Mouse (Mus musculus): ENCODE results near the gene Coa7. TPM values are rescaled to one million over a fixed set of nuclear protein-coding genes. Genes with fewer than 3 reads are reported as not detected.

The Coa7 gene
- polyA plus RNA-seq, 1 experiment from 2014 or later: 43.1 TPM

DNA sequence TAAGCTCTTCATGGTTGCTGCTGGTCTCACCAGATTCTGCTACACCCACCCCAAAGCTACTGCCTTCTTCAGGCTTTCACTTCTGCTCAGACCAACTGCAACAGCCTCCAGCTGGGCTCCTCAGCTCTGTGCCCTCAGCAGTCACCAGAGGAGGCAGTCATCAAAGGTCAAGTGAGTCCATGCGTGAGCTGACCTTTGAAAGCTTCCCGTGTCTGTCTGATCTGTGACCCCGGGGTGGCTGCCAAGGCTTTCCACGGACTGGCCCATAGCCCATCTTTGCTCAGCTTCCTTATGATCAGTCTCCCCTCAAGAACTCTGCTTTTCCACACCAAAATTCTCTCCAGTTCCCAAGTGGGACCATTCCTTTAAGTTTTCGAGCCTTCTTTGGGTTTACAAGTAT, 41.3 kb downstream of the Coa7 start:
- WGBS: 19% methylated on average over 5 of the region's 5 CpGs

DNA sequence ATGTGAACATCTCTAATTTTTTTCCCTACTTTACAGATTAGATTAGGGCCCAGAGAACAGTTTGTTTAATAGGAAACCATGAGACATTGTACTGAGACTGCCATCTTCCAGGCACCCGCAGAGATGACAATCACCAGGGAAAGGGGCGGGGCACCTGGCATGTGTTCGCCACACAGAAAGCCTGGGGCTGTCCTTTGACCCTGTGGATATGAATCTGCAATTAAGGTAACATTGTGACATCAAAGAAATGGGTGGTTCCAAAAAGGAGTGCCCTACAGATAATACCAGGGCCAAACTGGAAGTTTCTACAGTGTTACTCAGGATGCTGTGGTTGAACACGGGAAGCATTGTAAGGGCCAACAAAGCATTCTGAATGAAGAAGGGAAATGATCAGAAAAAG, 42.5 kb downstream of the Coa7 start:
- Histone ChIP-seq H3K4me1 (replicated peaks; ENCODE audit: control insufficient read depth, insufficient read depth, low read length) (0 out of 2 replicates have a peak, but pooled peaks cover 3% of the 10 kb centered on the region), H3K27me3 (ENCODE audit: control insufficient read depth, insufficient read depth, low read depth, low read length) (no peaks in the 10 kb centered on the region), H3K36me3 (ENCODE audit: control insufficient read depth, insufficient read depth, low read length) (no peaks in the 10 kb centered on the region), H3K27ac (ENCODE audit: low read length) (no peak overlapping the region), H3K9me3 (ENCODE audit: control insufficient read depth, low read length) (no peaks in the 10 kb centered on the region), H3K4me2 (ENCODE audit: low read depth, low read length) (no peak overlapping the region), H3K9ac (ENCODE audit: low read length) (no peak overlapping the region), H3K4me3 (ENCODE audit: low read length) (no peak overlapping the region)
- WGBS: 52% methylated on average over 4 of the region's 4 CpGs
- no peak for ATAC-seq (ENCODE audit: low read depth)

More for the DNA sequence above, 41.3 kb downstream of the Coa7 start:
- Histone ChIP-seq H3K36me3 (ENCODE audit: control insufficient read depth, insufficient read depth, low read length) (no peaks in the 10 kb centered on the region), H3K4me2 (ENCODE audit: low read depth, low read length) (no peak overlapping the region), H3K9me3 (ENCODE audit: control insufficient read depth, low read length) (no peaks in the 10 kb centered on the region), H3K4me3 (ENCODE audit: low read length) (no peak overlapping the region), H3K27me3 (ENCODE audit: control insufficient read depth, insufficient read depth, low read depth, low read length) (no peaks in the 10 kb centered on the region), H3K4me1 (replicated peaks; ENCODE audit: control insufficient read depth, insufficient read depth, low read length) (peaks cover 5% of the 10 kb centered on the region), H3K27ac (ENCODE audit: low read length) (no peak overlapping the region), H3K9ac (ENCODE audit: low read length) (no peak overlapping the region)
- no peak for ATAC-seq (ENCODE audit: low read depth)

DNA sequence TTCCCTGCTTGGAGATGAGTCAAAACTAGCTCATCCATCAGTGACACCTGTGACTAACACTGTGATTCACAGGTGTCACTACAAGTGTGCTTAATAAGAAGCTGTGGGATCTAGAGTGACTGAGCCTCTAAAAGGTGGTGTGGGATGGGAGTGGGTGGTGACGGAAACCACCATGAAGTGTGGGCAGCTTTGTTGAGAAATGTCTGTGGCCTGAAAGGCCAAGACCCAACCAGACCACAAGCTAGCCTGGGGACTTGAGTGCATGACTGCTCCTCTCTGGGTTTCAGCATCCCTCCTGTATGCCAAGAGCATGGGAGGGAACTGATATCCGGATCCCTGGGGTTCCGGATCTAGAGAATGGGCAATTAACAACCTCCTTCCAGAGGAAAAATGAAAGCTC, 43.5 kb downstream of the Coa7 start:
- WGBS: 80% methylated on average over 3 of the region's 3 CpGs
- Histone ChIP-seq H3K9ac (ENCODE audit: low read length) (no peak overlapping the region), H3K27ac (ENCODE audit: low read length) (no peak overlapping the region), H3K4me1 (replicated peaks; ENCODE audit: control insufficient read depth, insufficient read depth, low read length) (0 out of 2 replicates have a peak, but pooled peaks cover 3% of the 10 kb centered on the region), H3K4me2 (ENCODE audit: low read depth, low read length) (no peak overlapping the region), H3K36me3 (ENCODE audit: control insufficient read depth, insufficient read depth, low read length) (no peaks in the 10 kb centered on the region), H3K4me3 (ENCODE audit: low read length) (no peak overlapping the region), H3K27me3 (ENCODE audit: control insufficient read depth, insufficient read depth, low read depth, low read length) (no peaks in the 10 kb centered on the region), H3K9me3 (ENCODE audit: control insufficient read depth, low read length) (no peaks in the 10 kb centered on the region)
- ATAC-seq (ENCODE audit: low read depth): no peak

DNA sequence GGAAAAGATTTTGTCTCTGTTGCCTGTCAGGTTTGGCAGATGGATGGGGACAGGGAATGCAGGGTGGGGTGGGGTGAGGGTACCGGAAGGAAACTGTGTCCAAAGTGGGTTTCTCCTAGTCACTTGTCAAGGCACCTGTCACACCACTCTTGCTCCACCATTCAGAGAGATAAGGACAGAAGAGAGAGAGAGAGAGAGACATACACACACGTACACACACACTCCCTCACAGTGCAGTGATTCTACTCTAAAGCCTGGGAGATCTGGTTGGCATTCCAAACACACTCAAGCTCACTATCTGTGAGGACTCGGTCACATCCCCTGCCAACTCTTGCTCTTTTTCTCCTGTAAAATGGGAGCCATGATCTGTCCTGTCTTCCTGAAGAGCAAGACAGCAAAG, 44.2 kb downstream of the Coa7 start:
- no peak overlapping the region for H3K27ac ChIP-seq (ENCODE audit: low read length)
- ATAC-seq (ENCODE audit: low read depth): no peak
- H3K36me3 ChIP-seq (ENCODE audit: control insufficient read depth, insufficient read depth, low read length): no peaks in the 10 kb centered on the region
- H3K4me2 ChIP-seq (ENCODE audit: low read depth, low read length): no peak overlapping the region
- H3K9me3 ChIP-seq (ENCODE audit: control insufficient read depth, low read length): no peaks in the 10 kb centered on the region
- 32% methylated on average over 3 of the region's 3 CpGs for WGBS
- H3K4me1 ChIP-seq (replicated peaks; ENCODE audit: control insufficient read depth, insufficient read depth, low read length): 0 out of 2 replicates have a peak, but pooled peaks cover 3% of the 10 kb centered on the region
- no peak overlapping the region for H3K9ac ChIP-seq (ENCODE audit: low read length)
- H3K4me3 ChIP-seq (ENCODE audit: low read length): no peak overlapping the region
- no peaks in the 10 kb centered on the region for H3K27me3 ChIP-seq (ENCODE audit: control insufficient read depth, insufficient read depth, low read depth, low read length)

DNA sequence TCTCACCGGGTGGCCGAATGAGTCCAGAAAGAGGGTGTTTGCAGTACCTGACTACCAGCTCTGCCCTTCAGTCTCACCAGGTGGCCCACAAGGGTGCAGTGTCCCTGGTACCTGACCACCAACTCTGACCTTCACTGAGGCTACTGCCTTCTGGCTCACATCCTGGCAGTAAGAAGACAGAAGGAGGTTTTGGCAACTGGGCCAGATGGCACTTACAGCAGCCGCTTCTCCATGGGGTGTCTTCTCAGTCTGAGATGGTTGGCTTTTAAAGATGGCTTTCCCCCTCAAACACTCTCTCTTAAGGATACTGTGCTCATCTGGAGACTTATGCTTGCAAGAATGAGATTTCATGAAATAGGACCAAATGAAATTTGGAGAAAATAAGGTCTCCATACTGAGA, 51.5 kb downstream of the Coa7 start:
- no peak for ATAC-seq (ENCODE audit: low read depth)
- H3K27me3 ChIP-seq (ENCODE audit: control insufficient read depth, insufficient read depth, low read depth, low read length): peaks cover 24% of the 10 kb centered on the region
- no peak overlapping the region for H3K4me3 ChIP-seq (ENCODE audit: low read length)
- no peak overlapping the region for H3K4me2 ChIP-seq (ENCODE audit: low read depth, low read length)
- no peaks in the 10 kb centered on the region for H3K36me3 ChIP-seq (ENCODE audit: control insufficient read depth, insufficient read depth, low read length)
- WGBS: 79% methylated on average over 3 of the region's 3 CpGs
- H3K9ac ChIP-seq (ENCODE audit: low read length): no peak overlapping the region
- H3K27ac ChIP-seq (ENCODE audit: low read length): no peak overlapping the region
- no peaks in the 10 kb centered on the region for H3K9me3 ChIP-seq (ENCODE audit: control insufficient read depth, low read length)
- H3K4me1 ChIP-seq (replicated peaks; ENCODE audit: control insufficient read depth, insufficient read depth, low read length): peaks cover 4% of the 10 kb centered on the region; the same call in 1 of the 2 replicates

DNA sequence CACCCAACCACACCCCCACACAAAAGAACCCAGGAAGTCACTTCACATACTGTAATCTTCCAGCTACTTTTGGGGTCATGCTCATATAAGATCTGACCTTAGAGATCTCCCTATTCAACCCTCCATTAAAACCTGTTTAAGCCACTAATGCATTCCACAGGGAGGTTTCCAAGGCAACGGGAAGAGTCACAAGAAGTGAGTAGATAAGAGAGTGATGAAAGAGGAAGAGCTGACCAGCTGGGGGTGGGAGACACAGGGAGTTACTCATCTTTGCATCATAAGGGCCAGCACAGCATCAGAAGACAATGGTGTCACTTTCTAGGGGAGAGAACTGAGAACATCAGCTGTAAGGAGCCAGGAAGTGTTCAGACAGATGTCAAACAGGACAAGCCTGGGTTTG, 52.2 kb downstream of the Coa7 start:
- no peak overlapping the region for H3K9ac ChIP-seq (ENCODE audit: low read length)
- WGBS: 7% methylated on average over 1 of the region's 1 CpGs
- H3K4me2 ChIP-seq (ENCODE audit: low read depth, low read length): no peak overlapping the region
- peaks cover 4% of the 10 kb centered on the region; the same call in 1 of the 2 replicates for H3K4me1 ChIP-seq (replicated peaks; ENCODE audit: control insufficient read depth, insufficient read depth, low read length)
- no peak for ATAC-seq (ENCODE audit: low read depth)
- no peak overlapping the region for H3K27ac ChIP-seq (ENCODE audit: low read length)
- H3K36me3 ChIP-seq (ENCODE audit: control insufficient read depth, insufficient read depth, low read length): no peaks in the 10 kb centered on the region
- no peak overlapping the region for H3K4me3 ChIP-seq (ENCODE audit: low read length)
- peaks cover 25% of the 10 kb centered on the region for H3K27me3 ChIP-seq (ENCODE audit: control insufficient read depth, insufficient read depth, low read depth, low read length)
- H3K9me3 ChIP-seq (ENCODE audit: control insufficient read depth, low read length): no peaks in the 10 kb centered on the region

DNA sequence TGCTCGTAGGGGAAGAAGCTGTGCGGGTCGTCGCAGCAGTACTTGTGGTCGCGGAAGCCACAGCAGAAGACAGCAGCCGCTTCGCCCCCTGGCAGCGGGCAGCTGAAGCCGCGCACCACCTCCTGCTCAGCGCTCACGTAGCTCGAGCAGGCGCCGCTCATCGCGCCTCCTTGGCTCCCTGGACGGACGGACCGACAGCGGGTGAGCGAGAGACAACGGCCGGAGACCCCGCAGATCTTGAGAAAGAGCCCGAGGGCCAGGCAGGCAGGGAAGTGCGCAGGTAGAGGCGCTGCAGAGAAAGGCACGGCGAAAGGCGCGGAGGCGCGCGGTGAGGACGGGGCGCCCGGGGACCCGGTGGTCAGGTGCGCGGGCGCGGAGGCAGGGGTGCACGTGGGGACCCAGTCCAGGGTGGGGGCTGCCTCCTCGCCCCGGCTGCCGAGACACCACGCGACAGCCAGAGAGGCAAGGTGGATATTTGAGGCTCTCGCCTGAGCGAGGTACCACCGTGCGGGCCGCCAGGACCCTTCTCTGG, 55.3 kb downstream of the Coa7 start, which contains the start of gene Shisal2a:
Gene Shisal2a (minus strand): TSS at position 167 of the 532 bp plus-strand sequence.
- peak within 1 kb of the TSS; percentile 52 for H3K4me3 ChIP-seq (ENCODE audit: low read length)
- peaks cover 4% of the 10 kb centered on the region; the same call in 1 of the 2 replicates for H3K4me1 ChIP-seq (replicated peaks; ENCODE audit: control insufficient read depth, insufficient read depth, low read length)
- H3K36me3 ChIP-seq (ENCODE audit: control insufficient read depth, insufficient read depth, low read length): no peaks in the 10 kb centered on the region
- no peak within 1 kb of the TSS for H3K27ac ChIP-seq (ENCODE audit: low read length)
- peaks cover 25% of the 10 kb centered on the region for H3K27me3 ChIP-seq (ENCODE audit: control insufficient read depth, insufficient read depth, low read depth, low read length)
- H3K4me2 ChIP-seq (ENCODE audit: low read depth, low read length): peak within 1 kb of the TSS; percentile 87
- 2% methylated on average over 55 of the region's 55 CpGs for WGBS
- ATAC-seq (ENCODE audit: low read depth): no peak
- H3K9me3 ChIP-seq (ENCODE audit: control insufficient read depth, low read length): no peaks in the 10 kb centered on the region
- H3K9ac ChIP-seq (ENCODE audit: low read length): peak within 1 kb of the TSS; percentile 66

DNA sequence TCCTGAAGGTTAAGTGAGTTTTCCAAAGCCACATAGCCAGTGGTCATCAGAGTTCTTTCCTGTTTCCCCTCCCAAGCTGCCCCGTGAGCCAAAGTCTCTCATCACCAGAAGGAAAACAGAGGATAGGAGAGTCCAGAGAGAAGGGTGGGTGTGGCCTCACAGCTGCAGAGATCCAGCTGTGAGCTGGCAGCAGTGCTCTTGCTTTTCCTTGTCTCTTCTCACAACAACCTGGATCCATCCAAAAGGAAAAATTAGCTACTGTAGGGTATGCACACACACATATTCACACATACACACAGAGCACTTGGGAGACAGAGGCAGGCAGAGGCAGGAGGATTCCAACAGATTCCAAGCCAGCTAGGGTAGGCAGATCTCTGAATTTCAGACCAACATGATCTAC, 58.1 kb downstream of the Coa7 start:
- Histone ChIP-seq H3K9ac (ENCODE audit: low read length) (no peak overlapping the region), H3K27me3 (ENCODE audit: control insufficient read depth, insufficient read depth, low read depth, low read length) (peaks cover 25% of the 10 kb centered on the region), H3K4me3 (ENCODE audit: low read length) (no peak overlapping the region), H3K4me2 (ENCODE audit: low read depth, low read length) (no peak overlapping the region), H3K4me1 (replicated peaks; ENCODE audit: control insufficient read depth, insufficient read depth, low read length) (peaks cover 4% of the 10 kb centered on the region; the same call in 1 of the 2 replicates), H3K36me3 (ENCODE audit: control insufficient read depth, insufficient read depth, low read length) (no peaks in the 10 kb centered on the region), H3K9me3 (ENCODE audit: control insufficient read depth, low read length) (no peaks in the 10 kb centered on the region), H3K27ac (ENCODE audit: low read length) (no peak overlapping the region)
- WGBS: 23% methylated on average over 1 of the region's 1 CpGs
- no peak for ATAC-seq (ENCODE audit: low read depth)

DNA sequence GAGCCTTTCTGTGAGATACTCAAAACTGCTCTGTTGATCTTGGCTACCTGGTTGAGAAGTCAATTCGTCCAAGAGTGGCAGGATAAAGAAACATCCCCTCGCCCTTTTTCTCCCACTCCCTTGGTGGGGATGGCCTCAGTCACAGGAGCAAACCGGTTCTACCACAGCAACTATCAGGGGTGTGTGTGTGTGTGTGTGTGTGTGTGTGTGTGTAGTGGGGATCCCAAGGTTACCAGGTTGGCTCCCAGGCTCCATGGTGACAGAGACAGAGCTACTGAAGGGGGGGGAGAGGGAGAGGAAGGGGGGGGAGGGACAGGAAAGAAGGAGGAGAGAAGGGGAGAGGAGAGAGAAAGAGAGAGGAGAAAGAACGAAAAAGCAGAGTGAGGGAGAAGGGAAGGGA, 59.2 kb downstream of the Coa7 start:
- Histone ChIP-seq H3K27me3 (ENCODE audit: control insufficient read depth, insufficient read depth, low read depth, low read length) (peaks cover 22% of the 10 kb centered on the region), H3K36me3 (ENCODE audit: control insufficient read depth, insufficient read depth, low read length) (no peaks in the 10 kb centered on the region), H3K4me2 (ENCODE audit: low read depth, low read length) (peak overlapping the region; percentile 76), H3K4me3 (ENCODE audit: low read length) (peak overlapping the region; percentile 50), H3K27ac (ENCODE audit: low read length) (peak overlapping the region; percentile 85), H3K9me3 (ENCODE audit: control insufficient read depth, low read length) (no peaks in the 10 kb centered on the region), H3K4me1 (replicated peaks; ENCODE audit: control insufficient read depth, insufficient read depth, low read length) (peaks cover 4% of the 10 kb centered on the region; the same call in 1 of the 2 replicates), H3K9ac (ENCODE audit: low read length) (no peak overlapping the region; the same call in 1 of the 2 replicates)
- WGBS: 16% methylated on average over 4 of the region's 4 CpGs
- peak; percentile 74 for ATAC-seq (ENCODE audit: low read depth)

Data from lung, embryonic 16.5 days (tissue).